Mouse (Mus musculus) spleen, postnatal 36 days (tissue): Measurements from ENCODE around the gene Rap1a.

Experiments used
- DNase-seq, 2 experiments: peaks; one replicate each; pipeline ENCODE4 v3.0.0; 2022; ENCODE audit warnings: low spot score in 2 of 2, mixed read lengths in 1 of 2

Gene Rap1a

GRCm38 (mm10) chr3:105801191-105802166 is at the start of gene Rap1a:
TSS of gene Rap1a (minus strand) at chr3:105801336.
- DNase-seq = peak; percentile 77

DNA sequence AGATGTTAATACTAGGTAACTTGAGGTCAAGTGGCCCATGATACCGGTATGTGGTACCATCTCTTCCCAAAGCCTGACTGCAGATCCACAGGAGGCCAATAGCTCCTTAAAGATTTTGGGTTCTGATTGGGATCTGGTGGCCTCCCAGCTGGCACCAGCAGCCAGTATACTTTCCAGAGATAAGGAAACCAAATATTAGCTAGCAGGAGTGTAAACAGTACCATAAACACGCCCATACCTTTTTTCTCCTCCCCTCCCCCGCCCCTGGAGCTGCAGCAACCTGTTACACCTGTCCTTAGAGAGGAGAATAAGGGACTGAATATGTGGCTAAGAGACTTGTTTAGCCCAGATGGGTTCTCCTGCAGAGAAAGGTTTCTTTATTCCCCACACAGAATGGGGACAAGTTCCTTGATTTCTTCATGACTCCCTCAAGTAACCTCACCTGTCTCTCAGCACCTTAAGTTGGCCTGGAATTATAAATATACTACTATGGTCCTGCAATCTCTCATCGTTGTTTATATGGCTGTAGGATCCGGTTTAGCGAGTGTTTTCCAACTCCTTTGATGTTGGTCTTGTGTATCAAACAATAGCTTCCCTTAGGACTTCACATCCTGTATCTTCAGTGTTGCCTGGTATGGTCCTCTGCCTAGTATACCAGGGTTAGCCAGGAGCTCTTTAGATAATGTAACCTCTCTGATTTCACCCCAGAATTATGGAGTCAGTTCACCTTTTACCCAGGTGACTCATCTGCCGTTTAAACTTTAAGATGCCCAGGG is 45.3 kb upstream of the Rap1a start:
- DNase-seq = no peak

DNA sequence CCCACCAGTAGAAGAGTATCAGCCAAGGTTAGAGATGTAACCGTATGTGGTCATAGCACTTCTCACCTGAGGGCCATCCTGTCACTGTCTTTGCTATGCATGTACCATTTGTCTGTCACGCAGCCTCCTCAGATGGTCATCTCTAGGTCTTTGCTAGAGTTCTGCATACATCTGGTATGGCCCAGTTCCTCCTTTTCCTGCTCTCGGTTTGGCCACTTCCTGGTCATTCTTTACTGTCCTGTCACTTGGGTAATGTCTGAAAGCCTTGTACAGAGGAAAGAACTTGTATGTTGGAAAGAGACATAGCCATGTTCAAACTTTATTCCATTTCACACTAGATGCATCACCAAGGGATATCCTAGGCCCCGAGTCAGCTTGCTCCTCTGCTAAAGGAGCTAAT is 38.7 kb upstream of the Rap1a start:
- no peak for DNase-seq

DNA sequence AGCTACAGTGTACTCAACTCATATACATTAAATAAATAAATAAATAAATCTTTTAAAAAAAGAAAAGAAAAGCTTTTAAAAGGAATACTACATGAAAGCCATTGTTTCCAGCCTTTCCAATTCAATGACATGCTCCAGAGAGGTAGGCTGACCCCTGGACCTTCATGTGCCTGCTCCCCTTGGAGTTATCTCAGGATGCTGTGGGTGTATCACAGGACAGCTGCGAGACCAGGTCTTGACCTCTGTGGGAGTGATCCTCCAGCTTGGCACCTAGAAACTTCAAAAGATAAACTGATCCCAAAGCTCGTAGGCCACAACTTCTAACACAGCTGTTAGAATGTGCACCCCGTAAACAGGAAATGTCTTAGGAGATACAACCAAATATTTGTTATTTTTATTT is 37.5 kb upstream of the Rap1a start:
- DNase-seq = no peak

GRCm38 (mm10) chr3:105836883-105837282 is 35.7 kb upstream of the Rap1a start:
- DNase-seq = no peak

GRCm38 (mm10) chr3:105835875-105836274 is 34.7 kb upstream of the Rap1a start:
- DNase-seq = no peak

GRCm38 (mm10) chr3:105831584-105831983 is 30.4 kb upstream of the Rap1a start:
- DNase-seq = no peak

GRCm38 (mm10) chr3:105825501-105826161 is 24.5 kb upstream of the Rap1a start:
- peak; percentile 56 to 57 for DNase-seq

DNA sequence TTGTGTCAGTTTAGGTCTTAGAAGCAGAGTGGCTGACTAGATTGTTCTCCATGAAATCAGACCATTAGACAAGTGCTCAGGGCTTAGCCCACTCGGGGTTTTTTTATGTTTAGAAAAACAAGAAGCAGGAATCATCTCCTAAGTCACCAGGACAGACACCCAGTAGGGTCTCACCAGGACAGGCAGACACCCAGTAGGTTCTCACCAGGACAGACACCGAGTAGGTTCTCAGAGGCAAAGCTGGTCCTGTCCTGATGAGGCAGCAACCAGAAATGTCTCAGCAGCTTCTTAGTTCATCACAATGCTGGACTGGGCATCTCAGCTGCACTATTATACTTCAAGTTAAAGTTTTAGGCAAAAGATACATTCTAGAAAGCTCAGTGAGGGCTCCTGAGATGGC is 23.6 kb upstream of the Rap1a start:
- no peak for DNase-seq

- DNase-seq = no peak
Measured at GRCm38 (mm10) chr3:105824103-105824502, 23.0 kb upstream of the Rap1a start.

- no peak for DNase-seq
Measured at GRCm38 (mm10) chr3:105823609-105824008, 22.5 kb upstream of the Rap1a start.

DNA sequence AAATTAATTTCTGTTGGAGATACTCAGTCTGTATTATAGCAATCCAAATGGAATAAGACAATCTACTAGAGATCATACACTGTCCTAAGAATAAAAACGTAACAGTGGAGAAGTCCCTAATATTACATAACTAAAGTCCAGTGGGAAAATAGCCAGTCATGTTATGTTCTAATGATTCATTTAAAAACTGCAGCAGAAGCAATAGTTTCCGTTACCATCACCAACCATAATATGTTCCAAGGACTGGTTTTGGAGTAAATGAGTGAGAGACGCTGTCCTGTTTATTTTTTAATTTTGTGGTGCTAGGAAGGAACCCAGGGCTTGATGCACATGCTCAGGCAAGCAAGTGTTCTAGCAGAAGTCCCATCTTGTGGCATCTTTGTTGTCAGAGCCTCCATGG is 20.4 kb upstream of the Rap1a start:
- no peak for DNase-seq

GRCm38 (mm10) chr3:105820272-105820671 is 19.1 kb upstream of the Rap1a start:
- DNase-seq = no peak

DNA sequence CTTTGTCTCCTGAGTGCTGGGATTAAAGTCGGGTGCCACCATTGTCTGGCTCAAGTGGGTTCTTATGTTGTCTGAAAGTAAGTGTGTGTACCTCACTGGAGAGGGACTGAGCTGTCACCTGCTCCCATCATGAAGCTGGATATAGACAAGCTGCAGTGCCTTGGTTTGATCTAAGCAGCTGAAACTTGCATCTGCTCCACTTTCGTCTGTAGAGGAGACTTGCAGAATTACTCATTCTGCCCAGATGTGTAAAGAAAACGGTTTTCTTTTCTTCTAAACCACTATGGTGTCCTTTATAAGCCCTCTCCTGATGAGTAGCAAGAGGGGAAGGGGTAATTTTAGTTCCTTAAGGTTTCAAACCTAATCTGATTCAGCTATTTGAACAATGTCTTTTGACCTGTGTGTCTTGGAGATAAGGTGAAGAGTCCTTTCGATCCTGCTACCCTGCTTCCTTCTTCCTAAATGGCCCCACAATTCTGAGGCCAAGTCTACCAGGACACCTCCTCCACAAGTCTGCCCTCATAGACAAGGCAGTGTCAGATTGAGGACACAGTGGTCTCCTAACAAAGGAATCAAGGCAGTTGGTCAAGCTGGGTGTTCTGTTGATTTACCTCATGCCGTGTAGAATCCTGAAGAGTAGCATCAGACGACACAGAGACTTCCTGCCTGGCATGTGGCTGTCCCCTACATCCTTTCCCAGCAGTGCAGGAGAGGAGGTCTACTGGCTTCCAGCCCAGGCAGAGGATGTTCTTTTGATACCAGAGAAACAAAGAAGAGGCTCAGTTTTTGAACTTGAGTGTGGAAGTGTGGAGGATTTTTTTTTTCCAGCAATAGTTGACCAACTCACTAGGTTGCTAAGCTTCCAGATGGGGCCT is 17.2 kb upstream of the Rap1a start:
- DNase-seq = no peak

DNA sequence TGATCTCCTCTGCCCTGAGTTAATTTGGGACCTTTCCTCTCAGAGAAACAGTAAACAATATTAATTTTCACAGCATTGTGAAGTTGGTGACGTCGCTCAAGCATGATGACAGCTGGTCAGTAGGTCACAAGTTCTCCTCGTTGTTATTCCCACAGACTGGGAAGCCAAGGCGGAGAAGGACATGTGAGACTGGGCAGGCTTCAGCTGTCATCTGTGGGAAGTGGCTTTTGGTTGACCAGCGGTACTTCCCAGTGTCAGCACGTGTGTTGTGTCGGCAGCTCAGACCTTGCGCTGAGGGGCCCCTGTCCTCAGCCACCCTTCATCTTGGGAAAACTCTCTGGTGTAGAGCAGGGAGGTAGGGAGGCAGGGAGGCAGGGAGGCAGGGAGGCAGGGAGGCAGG is 15.0 kb upstream of the Rap1a start:
- peak in 1 of 2 experiments; percentile 8 for DNase-seq

DNA sequence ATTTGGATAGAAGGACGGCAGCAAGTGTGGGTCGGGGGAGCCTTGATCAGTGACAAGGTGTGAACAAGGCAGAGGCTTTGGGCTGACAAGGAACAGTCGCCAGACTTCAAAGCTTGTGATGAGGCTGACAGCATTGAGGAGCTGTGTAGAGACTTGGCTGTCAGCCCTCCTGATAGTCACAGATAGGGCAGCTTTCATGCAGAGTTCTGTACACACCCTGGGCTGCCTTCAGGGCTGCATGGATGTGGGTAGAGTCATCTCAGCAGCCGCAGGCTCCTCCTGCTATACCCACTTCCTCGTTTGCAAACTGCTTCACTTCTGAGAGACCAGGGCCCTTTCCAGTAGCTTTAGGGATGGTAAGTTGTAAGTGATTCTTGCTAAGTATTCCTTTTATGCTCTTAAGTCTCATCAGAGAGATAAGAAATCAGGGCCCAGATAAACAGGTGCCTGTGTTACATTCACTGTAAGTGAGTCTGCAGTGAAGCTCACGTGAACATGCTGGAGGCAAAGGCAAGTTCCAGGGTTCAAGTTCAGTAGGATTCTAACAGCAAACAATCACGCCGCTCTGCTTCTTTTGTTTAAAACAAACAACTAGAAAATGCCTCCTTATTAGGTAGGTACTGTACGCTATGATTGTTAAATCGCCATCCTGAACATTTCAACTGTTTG is 14.2 kb upstream of the Rap1a start:
- peak; percentile 74 to 75 for DNase-seq

DNA sequence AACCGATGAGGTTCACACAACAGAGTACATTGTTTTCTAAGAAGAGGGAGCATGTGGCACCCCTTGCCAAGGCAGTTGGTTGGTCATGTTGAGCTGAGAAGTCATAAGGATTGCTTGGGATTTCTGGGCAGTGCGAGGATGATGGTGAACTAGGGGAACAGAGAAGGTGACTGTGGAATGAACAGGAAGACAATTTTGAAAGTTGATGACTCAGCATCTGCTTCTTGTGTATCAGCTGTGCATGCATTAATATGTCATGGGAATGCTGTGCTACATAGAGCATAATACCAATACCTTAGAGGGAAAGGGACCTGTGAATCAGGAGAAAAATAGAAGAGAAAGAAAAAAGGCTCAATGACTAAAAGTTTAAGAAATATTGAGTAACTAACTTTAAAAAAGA is 10.0 kb upstream of the Rap1a start:
- DNase-seq = no peak

GRCm38 (mm10) chr3:105808179-105809037 is 7.3 kb upstream of the Rap1a start:
- DNase-seq = peak; percentile 66 to 81

DNA sequence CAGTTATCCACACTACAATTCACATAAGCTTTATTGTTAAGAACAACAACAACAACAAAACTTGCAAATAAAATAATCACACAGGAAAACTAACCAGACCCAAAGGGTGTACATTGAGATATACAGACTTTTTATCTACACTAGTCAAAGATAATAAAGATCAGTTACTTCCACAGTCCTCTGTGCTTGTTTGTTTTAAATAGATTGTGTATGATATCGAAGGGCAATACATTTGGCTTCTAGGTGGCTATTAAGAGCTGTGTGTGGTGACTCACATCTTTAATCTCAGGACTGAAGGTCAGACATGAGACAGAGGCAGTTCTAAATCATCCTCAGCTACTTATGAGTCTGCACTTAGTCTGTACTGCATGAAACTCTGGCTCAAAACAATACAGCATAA is 6.5 kb upstream of the Rap1a start:
- DNase-seq = no peak
